Mouse (Mus musculus) CH12.LX (cell line): ENCODE data around the gene Gbp2b. TPM values are rescaled to one million over a fixed set of nuclear protein-coding genes. Genes with fewer than 3 reads are reported as not detected.

Experiments
- DNase-seq: peaks from one replicate; pipeline ENCODE4 v3.0.0-alpha.2; 2013; ENCODE audit errors: extremely low read depth
- H3K27ac ChIP-seq: 2 replicates; pipeline ENCODE4 v1.5.1; 2012; ENCODE audit warnings: low read depth, mild to moderate bottlenecking, control low read depth, moderate library complexity; ENCODE audit not compliant: insufficient read depth
- H3K27me3 ChIP-seq: replicated peaks from 2 replicates; pipeline ENCODE3; 2012; ENCODE audit warnings: inconsistent platforms
- H3K36me3 ChIP-seq, 2 experiments: replicated peaks in 1 of 2; 2 replicates each; pipeline versions ENCODE3 to v1.6.1; 2012; ENCODE audit warnings: inconsistent platforms in 1 of 2, low read length in 1 of 2, mild to moderate bottlenecking in 1 of 2, mixed read lengths in 1 of 2, moderate library complexity in 1 of 2; ENCODE audit not compliant: control insufficient read depth in 1 of 2, insufficient read depth in 1 of 2
- H3K4me1 ChIP-seq, 2 experiments: 2 replicates each; pipeline ENCODE4 v1.6.1; 2012; ENCODE audit warnings: inconsistent platforms in 1 of 2, moderate library complexity in 1 of 2; ENCODE audit not compliant: insufficient read depth in 2 of 2, control insufficient read depth in 1 of 2
- H3K4me2 ChIP-seq: 2 replicates; pipeline ENCODE4 v1.6.1; 2012; ENCODE audit warnings: low read depth, mild to moderate bottlenecking, control low read depth; ENCODE audit not compliant: poor library complexity, insufficient read depth, severe bottlenecking
- H3K4me3 ChIP-seq, 3 experiments: fragments of 150-350 bp in 1 of 3; sonication (generic) in 1 of 3; replicated peaks in 1 of 3; 2 replicates each; pipeline versions ENCODE3 to v1.5.1; 2011 to 2012; ENCODE audit warnings: low read depth in 2 of 3, low read length in 2 of 3, mild to moderate bottlenecking in 2 of 3, moderate library complexity in 2 of 3, control low read depth in 1 of 3, improper control_type of control experiment in 1 of 3, inconsistent platforms in 1 of 3, mixed read lengths in 1 of 3; ENCODE audit not compliant: poor library complexity in 1 of 3
- H3K79me2 ChIP-seq: replicated peaks from 2 replicates; pipeline ENCODE4 v1.6.1; 2012; ENCODE audit warnings: mild to moderate bottlenecking, moderate library complexity; ENCODE audit not compliant: control insufficient read depth, poor library complexity, insufficient read depth, severe bottlenecking; ENCODE audit errors: extremely low read depth
- H3K9ac ChIP-seq: 2 replicates; pipeline ENCODE4 v1.6.1; 2012; ENCODE audit warnings: low read depth, mild to moderate bottlenecking, control low read depth, moderate library complexity; ENCODE audit not compliant: insufficient read depth
- H3K9me3 ChIP-seq: replicated peaks from 2 replicates; pipeline ENCODE3; 2012; ENCODE audit warnings: low read length, inconsistent platforms, mixed read lengths
- BHLHE40 ChIP-seq: IDR thresholded peaks from 2 replicates; pipeline ENCODE4 v1.6.1; 2011; ENCODE audit warnings: mild to moderate bottlenecking, low read depth, low read length, improper control_type of control experiment
- CHD1 ChIP-seq: IDR thresholded peaks from 2 replicates; pipeline ENCODE4 v1.6.1; 2012; ENCODE audit warnings: low read depth, low read length, improper control_type of control experiment, inconsistent platforms
- CTCF ChIP-seq, 2 experiments: IDR thresholded peaks in 1 of 2; conservative IDR thresholded peaks in 1 of 2; 2 replicates each; pipeline ENCODE4 v1.5.1; 2011 to 2012; ENCODE audit warnings: low read depth in 2 of 2, low read length in 2 of 2, improper control_type of control experiment in 1 of 2, inconsistent platforms in 1 of 2, mild to moderate bottlenecking in 1 of 2, moderate library complexity in 1 of 2
- E2F4 ChIP-seq: IDR thresholded peaks from 2 replicates; pipeline ENCODE4 v1.6.1; 2011; ENCODE audit warnings: low read depth, low read length, improper control_type of control experiment; ENCODE audit not compliant: insufficient replicate concordance
- EP300 ChIP-seq: IDR thresholded peaks from 2 replicates; pipeline ENCODE4 v1.6.1; 2011; ENCODE audit warnings: low read length, improper control_type of control experiment
- ETS1 ChIP-seq: conservative IDR thresholded peaks from 2 replicates; pipeline ENCODE4 v1.6.1; 2012; ENCODE audit warnings: low read depth, mild to moderate bottlenecking, inconsistent platforms, low read length, improper control_type of control experiment, moderate library complexity
- GABPA ChIP-seq: IDR thresholded peaks from 2 replicates; pipeline ENCODE4 v1.6.1; 2012; ENCODE audit warnings: low read depth, low read length, improper control_type of control experiment, inconsistent platforms; ENCODE audit not compliant: insufficient replicate concordance
- HCFC1 ChIP-seq: IDR thresholded peaks from 2 replicates; pipeline ENCODE4 v1.6.1; 2012; ENCODE audit warnings: low read depth, mild to moderate bottlenecking, inconsistent platforms, low read length, improper control_type of control experiment
- IRF4 ChIP-seq: IDR thresholded peaks from 2 replicates; pipeline ENCODE4 v1.6.1; 2014; ENCODE audit warnings: low read depth, mild to moderate bottlenecking, inconsistent platforms, low read length, improper control_type of control experiment
- JUN ChIP-seq: IDR thresholded peaks from 2 replicates; pipeline ENCODE4 v1.6.1; 2011; ENCODE audit warnings: low read depth, mild to moderate bottlenecking, low read length, improper control_type of control experiment, moderate library complexity; ENCODE audit not compliant: insufficient read depth
- JUND ChIP-seq: conservative IDR thresholded peaks from 2 replicates; pipeline ENCODE4 v1.6.1; 2011; ENCODE audit warnings: low read depth, low read length, improper control_type of control experiment
- KAT2A ChIP-seq: IDR thresholded peaks from 2 replicates; pipeline ENCODE4 v1.6.1; 2012; ENCODE audit warnings: low read length, improper control_type of control experiment, inconsistent platforms; ENCODE audit not compliant: insufficient replicate concordance
- MAFK ChIP-seq: IDR thresholded peaks from 2 replicates; pipeline ENCODE4 v1.6.1; 2011; ENCODE audit warnings: low read length, improper control_type of control experiment; ENCODE audit not compliant: insufficient replicate concordance
- MAX ChIP-seq: IDR thresholded peaks from 2 replicates; pipeline ENCODE4 v1.6.1; 2011; ENCODE audit warnings: low read length, improper control_type of control experiment
- MAZ ChIP-seq: IDR thresholded peaks from 2 replicates; pipeline ENCODE4 v1.6.1; 2012; ENCODE audit warnings: low read depth, mild to moderate bottlenecking, inconsistent platforms, low read length, improper control_type of control experiment, moderate library complexity
- MEF2A ChIP-seq: IDR thresholded peaks from 2 replicates; pipeline ENCODE4 v1.6.1; 2014; ENCODE audit warnings: low read depth, mild to moderate bottlenecking, inconsistent platforms, low read length, improper control_type of control experiment, borderline replicate concordance
- MYC ChIP-seq: IDR thresholded peaks from 2 replicates; pipeline ENCODE4 v1.6.1; 2011; ENCODE audit warnings: low read depth, mild to moderate bottlenecking, improper control_type of control experiment, low read length
- PAX5 ChIP-seq: IDR thresholded peaks from 2 replicates; pipeline ENCODE4 v1.6.1; 2012; ENCODE audit warnings: low read length, inconsistent platforms, mixed read lengths
- POLR2AphosphoS2 ChIP-seq: IDR thresholded peaks from 2 replicates; pipeline ENCODE4 v1.6.1; 2011; ENCODE audit warnings: low read depth, low read length, improper control_type of control experiment
- RAD21 ChIP-seq: IDR thresholded peaks from 2 replicates; pipeline ENCODE4 v1.6.1; 2011; ENCODE audit warnings: low read depth, mild to moderate bottlenecking, low read length, improper control_type of control experiment, moderate library complexity
- RCOR1 ChIP-seq: conservative IDR thresholded peaks from 2 replicates; pipeline ENCODE4 v1.6.1; 2012; ENCODE audit warnings: low read depth, mild to moderate bottlenecking, inconsistent platforms, low read length, improper control_type of control experiment
- SMC3 ChIP-seq: IDR thresholded peaks from 2 replicates; pipeline ENCODE4 v1.6.1; 2011; ENCODE audit warnings: low read depth, low read length, improper control_type of control experiment
- TBP ChIP-seq: conservative IDR thresholded peaks from 2 replicates; pipeline ENCODE4 v1.6.1; 2011; ENCODE audit warnings: low read depth, low read length, improper control_type of control experiment
- TCF12 ChIP-seq: IDR thresholded peaks from 2 replicates; pipeline ENCODE4 v1.6.1; 2014; ENCODE audit warnings: low read depth, mild to moderate bottlenecking, inconsistent platforms, low read length, improper control_type of control experiment
- UBTF ChIP-seq: IDR thresholded peaks from 2 replicates; pipeline ENCODE4 v1.6.1; 2012; ENCODE audit warnings: low read depth, mild to moderate bottlenecking, inconsistent platforms, low read length, improper control_type of control experiment, moderate library complexity
- USF1 ChIP-seq: IDR thresholded peaks from 2 replicates; pipeline ENCODE4 v1.6.1; 2014; ENCODE audit warnings: low read depth, mild to moderate bottlenecking, inconsistent platforms, low read length, improper control_type of control experiment
- USF2 ChIP-seq: conservative IDR thresholded peaks from 2 replicates; pipeline ENCODE4 v1.6.1; 2011; ENCODE audit warnings: low read depth, low read length, improper control_type of control experiment
- ZC3H11A ChIP-seq: IDR thresholded peaks from 2 replicates; pipeline ENCODE4 v1.6.1; 2012; ENCODE audit warnings: low read depth, mild to moderate bottlenecking, inconsistent platforms, low read length, improper control_type of control experiment
- ZKSCAN1 ChIP-seq: IDR thresholded peaks from 2 replicates; pipeline ENCODE4 v1.6.1; 2012; ENCODE audit warnings: low read depth, inconsistent platforms, low read length, improper control_type of control experiment, borderline replicate concordance
- ZMIZ1 ChIP-seq: IDR thresholded peaks from 2 replicates; pipeline ENCODE4 v1.6.1; 2012; ENCODE audit warnings: low read depth, mild to moderate bottlenecking, inconsistent platforms, low read length, improper control_type of control experiment
- ZNF384 ChIP-seq: IDR thresholded peaks from 2 replicates; pipeline ENCODE4 v1.6.1; 2012; ENCODE audit warnings: low read depth, low read length, improper control_type of control experiment, inconsistent platforms
- dilution Hi-C: fragments of 300-500 bp; cut with MboI; formaldehyde crosslinking; loops from 2 replicates; pipeline ENCODE4 v1.14.3; 2020; ENCODE audit warnings: low sequenced_read_pairs; ENCODE audit not compliant: extremely low pct_unique_long_range_greater_than_20kb, extremely low pct_ligation_motif_present
- in situ Hi-C: fragments of 300-500 bp; cut with MboI; formaldehyde crosslinking; loops from 3 replicates; pipeline ENCODE4 v1.14.3; 2019; ENCODE audit warnings: low sequenced_read_pairs, low pct_ligation_motif_present, low pct_unique_long_range_greater_than_20kb, mixed read lengths
- polyA plus RNA-seq: library from polyadenylated mRNA; unstranded; fragments of >175 nt; gene quantifications from 2 replicates; pipeline ENCODE4 v1.2.1, GENCODE M21; 2012; ENCODE audit warnings: low read depth; ENCODE audit not compliant: insufficient read length
- total RNA-seq, 2 experiments: library from RNA; depleted of rRNA; stranded (reverse); fragments of 300-350 nt in 1 of 2; fragments of >200 nt in 1 of 2; gene quantifications; 2 replicates each; pipeline ENCODE4 v1.2.3; 2012 to 2014

Gbp2b gene
- total and polyA plus RNA-seq, 3 experiments, result 0.04 to 0.74 (median 0.41) TPM

- dilution Hi-C loops (no loop called here), in situ Hi-C loops (no loop called here)
- no peaks in the 10 kb centered on the region for H3K27me3 ChIP-seq
Measured at GRCm38 (mm10) chr3:142588888-142589287, 5.8 kb upstream of the Gbp2b start.

GRCm38 (mm10) chr3:142590431-142591067, 4.1 kb upstream of the Gbp2b start:
- no peak overlapping the region for H3K9ac ChIP-seq
- peak overlapping the region; percentile 42 for H3K4me2 ChIP-seq
- H3K79me2 ChIP-seq, result no peaks in the 10 kb centered on the region
- dilution Hi-C loops (no loop called here), in situ Hi-C loops (no loop called here)
- H3K27me3 ChIP-seq, result no peaks in the 10 kb centered on the region
- H3K4me1 ChIP-seq, result peaks cover 10 to 43% of the 10 kb centered on the region in 2 experiments
- H3K4me3 ChIP-seq, result no peak overlapping the region
- peaks cover 3% of the 10 kb centered on the region for H3K9me3 ChIP-seq
- DNase-seq, result peak; percentile 67
- H3K36me3 ChIP-seq, result no peaks in the 10 kb centered on the region
- H3K27ac ChIP-seq, result no peak overlapping the region
- no peak for TF ChIP-seq PAX5
- peak; percentile 54; the same call in 1 of the 2 replicates for TF ChIP-seq MAX
- TF ChIP-seq HCFC1, result no peak
- no peak for TF ChIP-seq RAD21
- no peak for TF ChIP-seq JUN
- peak; percentile 69 for TF ChIP-seq BHLHE40
- no peak for TF ChIP-seq E2F4
- TF ChIP-seq CHD1, result no peak
- TF ChIP-seq MEF2A, result 0 out of 2 replicates have a peak, but pooled peaks have one; percentile 13
- TF ChIP-seq POLR2AphosphoS2, result no peak
- no peak for TF ChIP-seq RCOR1
- no peak for TF ChIP-seq USF1
- TF ChIP-seq ZC3H11A, result no peak
- no peak for TF ChIP-seq ZKSCAN1
- TF ChIP-seq ETS1, result no peak
- no peak for TF ChIP-seq KAT2A
- no peak for TF ChIP-seq MAZ
- no peak for TF ChIP-seq TCF12
- no peak for TF ChIP-seq GABPA
- TF ChIP-seq UBTF, result no peak
- no peak for TF ChIP-seq ZNF384
- no peak; the same call in 1 of the 2 replicates for TF ChIP-seq USF2
- peak; percentile 91 for TF ChIP-seq MAFK
- TF ChIP-seq JUND, result no peak
- TF ChIP-seq MYC, result peak; percentile 73
- no peak for TF ChIP-seq ZMIZ1
- no peak for TF ChIP-seq TBP
- TF ChIP-seq SMC3, result no peak

More at GRCm38 (mm10) chr3:142588888-142589287, 5.8 kb upstream of the Gbp2b start:
- Histone ChIP-seq H3K4me1 (peaks cover 10 to 31% of the 10 kb centered on the region in 2 experiments), H3K36me3 (no peaks in the 10 kb centered on the region), H3K4me3 (no peak overlapping the region), H3K9me3 (peaks cover 3% of the 10 kb centered on the region), H3K27ac (no peak overlapping the region), H3K9ac (no peak overlapping the region), H3K79me2 (no peaks in the 10 kb centered on the region), H3K4me2 (peak overlapping the region; percentile 7; the same call in 1 of the 2 replicates)
- TF ChIP-seq MEF2A (peak; percentile 14; the same call in 1 of the 2 replicates), IRF4 (peak; percentile 62; the same call in 1 of the 2 replicates), USF1 (no peak), TBP (no peak), EP300 (0 out of 2 replicates have a peak, but pooled peaks have one; percentile 38), CTCF (conservative IDR thresholded peaks at IDR 0.05 in 1 of 2, IDR thresholded peaks at IDR 0.05 in 1 of 2; ENCODE audit: low read depth in 2 of 2, low read length in 2 of 2) (no peak), ETS1 (0 out of 2 replicates have a peak, but pooled peaks have one; percentile 30)
- DNase-seq, result no peak
